Mouse (Mus musculus) B cell, adult 2 months (primary cell): ENCODE data around the gene Tor1a.
"Not testable (repeated sequence)": the region's sequence is repeated elsewhere in the genome, so short reads cannot be mapped to it uniquely, and the experiment has no call there.

Source experiments
- DNase-seq, 2 experiments: peaks; one replicate each; pipeline ENCODE4 v3.0.0; 2022

Tor1a gene

GRCm38 (mm10) chr2:30917649-30918048, 50.1 kb downstream of the Tor1a start:
- no peak for DNase-seq

DNA sequence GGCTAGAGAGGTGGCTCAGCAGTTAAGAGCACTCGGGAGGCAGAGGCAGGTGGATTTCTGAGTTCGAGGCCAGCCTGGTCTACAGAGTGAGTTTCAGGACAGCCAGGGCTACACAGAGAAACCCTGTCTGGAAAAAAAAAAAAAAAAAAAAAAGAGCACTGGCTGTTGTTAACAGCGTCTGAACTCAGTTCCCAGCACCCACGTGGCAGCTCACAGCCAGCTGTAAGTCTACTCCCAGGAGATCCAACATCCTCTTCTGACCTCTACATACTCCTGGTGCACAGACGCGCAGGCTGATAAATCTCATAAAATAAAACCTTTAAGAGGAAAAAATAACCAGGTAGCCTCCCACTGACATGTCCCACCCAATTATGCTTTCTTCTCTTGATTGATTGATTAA, 51.8 kb downstream of the Tor1a start:
- DNase-seq, result not testable (repeated sequence)

DNA sequence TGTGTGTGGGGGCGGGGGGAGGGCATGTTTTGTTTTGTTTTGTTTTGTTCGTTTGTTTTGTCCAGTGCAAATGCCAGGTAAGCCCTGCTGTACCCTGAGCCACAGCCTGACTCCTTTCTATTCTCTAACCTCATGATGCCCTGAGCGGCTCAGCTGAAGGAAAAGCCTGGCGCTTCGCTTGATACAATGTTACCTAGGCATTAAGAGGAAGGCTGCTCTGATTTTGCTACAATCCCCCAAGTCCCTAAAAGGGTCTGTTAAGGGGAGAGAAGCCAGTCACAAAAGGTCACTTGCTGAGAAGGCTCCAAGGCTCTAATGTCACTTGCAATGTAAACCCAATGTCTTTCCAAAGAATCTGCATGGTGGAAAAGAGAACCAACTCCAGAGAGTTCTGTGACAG, 52.4 kb downstream of the Tor1a start:
- DNase-seq, result no peak

- DNase-seq, result no peak
These were observed 52.9 kb downstream of the Tor1a start for GRCm38 (mm10) chr2:30914836-30915235.

- DNase-seq, result no peak
These were observed 54.7 kb downstream of the Tor1a start for GRCm38 (mm10) chr2:30913022-30913421.

DNA sequence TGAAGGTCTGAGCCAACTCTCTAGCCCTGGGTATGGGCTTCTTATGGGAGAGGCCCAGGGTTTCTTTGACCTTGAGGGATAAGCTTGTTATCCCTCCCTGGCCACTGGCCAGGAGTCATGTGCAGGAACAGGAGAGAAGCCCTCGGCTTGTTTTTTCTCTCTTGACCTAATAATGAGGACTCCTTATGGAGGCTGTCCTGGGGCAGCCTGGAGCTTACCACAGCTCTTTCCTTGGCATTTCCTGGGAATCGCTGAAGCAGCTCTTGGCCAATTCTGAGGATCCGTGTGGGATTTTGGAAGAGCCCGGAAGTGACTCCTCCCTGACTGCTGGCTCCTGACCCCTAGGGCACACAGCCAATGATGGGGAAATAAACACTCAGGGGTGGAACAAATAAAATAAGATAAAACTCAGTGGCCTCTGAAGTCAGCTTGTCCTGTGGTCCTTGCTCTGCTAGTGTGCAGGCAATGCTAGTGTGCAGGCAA, 55.4 kb downstream of the Tor1a start:
- no peak for DNase-seq
